Mouse (Mus musculus) kidney, embryonic 16.5 days (tissue): ENCODE results near the gene Dchs2. TPM values are rescaled to one million over a fixed set of nuclear protein-coding genes. Genes with fewer than 3 reads are reported as not detected.

Experiments
- ATAC-seq: fragments of 200-750 bp; cut with Nextera tagmentation; 2 replicates; pipeline ENCODE4 v1.8.0; 2017; ENCODE audit warnings: moderate TSS enrichment; ENCODE audit not compliant: low FRiP score, low TSS enrichment
- H3K27ac ChIP-seq: fragments of 300-500 bp; sonication (generic); 2 replicates; pipeline ENCODE4 v1.5.1; 2014; ENCODE audit warnings: low read length
- H3K27me3 ChIP-seq: fragments of 300-500 bp; sonication (generic); 2 replicates; pipeline ENCODE4 v1.6.1; 2014; ENCODE audit warnings: low read length, control low read depth, mixed read lengths; ENCODE audit not compliant: insufficient read depth
- H3K36me3 ChIP-seq: fragments of 300-500 bp; sonication (generic); 2 replicates; pipeline ENCODE4 v1.6.1; 2014; ENCODE audit warnings: low read length, control low read depth, mixed read lengths; ENCODE audit not compliant: insufficient read depth
- H3K4me1 ChIP-seq: fragments of 300-500 bp; sonication (generic); 2 replicates; pipeline ENCODE4 v1.6.1; 2014; ENCODE audit warnings: low read length, control low read depth, mixed read lengths; ENCODE audit not compliant: insufficient read depth
- H3K4me2 ChIP-seq: fragments of 300-500 bp; sonication (generic); replicated peaks from 2 replicates; pipeline ENCODE4 v1.6.1; 2014; ENCODE audit warnings: low read depth, low read length
- H3K4me3 ChIP-seq: fragments of 300-500 bp; sonication (generic); 2 replicates; pipeline ENCODE4 v1.5.1; 2014; ENCODE audit warnings: mild to moderate bottlenecking, low read length
- H3K9ac ChIP-seq: fragments of 300-500 bp; sonication (generic); replicated peaks from 2 replicates; pipeline ENCODE4 v1.6.1; 2014; ENCODE audit warnings: low read length
- H3K9me3 ChIP-seq: fragments of 300-500 bp; sonication (generic); 2 replicates; pipeline ENCODE4 v1.6.1; 2016; ENCODE audit warnings: low read length, control low read depth
- WGBS: fragments of 180-500 bp; shearing (Covaris S2); extraction: QIAGEN DNeasy Blood & Tissue Kit; methylation state at CpG from one replicate; pipeline ENCODE4 v1.1.7; 2014; 5-methylcytosine and 5-hydroxymethylcytosine counted together
- polyA plus RNA-seq: library from polyadenylated mRNA; unstranded; fragments of >200 nt; fragmentation: Nextera tagmentation; extraction: Ambion mirVana; gene quantifications from 2 replicates; pipeline ENCODE4 v1.2.1, GENCODE M21; 2015

Gene Dchs2
- polyA plus RNA-seq, 1 experiment from 2014 or later: 0.10 TPM

DNA sequence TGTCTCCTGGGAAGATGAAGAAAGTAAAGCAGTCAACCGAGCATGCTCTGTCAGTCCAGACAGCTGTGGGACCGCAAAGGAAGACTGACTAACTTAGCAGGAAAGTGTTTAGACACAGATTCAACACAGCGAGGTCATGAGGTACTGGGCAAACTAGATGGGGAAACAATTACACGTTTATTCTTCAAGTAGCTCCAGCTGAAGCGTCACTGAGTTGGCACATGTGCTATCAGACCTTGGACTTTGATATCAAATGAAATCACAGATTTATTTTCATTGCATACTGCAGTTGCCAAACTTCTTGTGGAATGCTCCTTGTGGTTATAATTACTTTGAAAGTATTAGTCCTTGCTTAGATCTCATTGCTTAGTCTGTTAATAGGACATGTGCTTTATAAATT is 67.2 kb downstream of the Dchs2 start:
- Histone ChIP-seq H3K9me3 (no peaks in the 10 kb centered on the region), H3K27me3 (no peaks in the 10 kb centered on the region)

DNA sequence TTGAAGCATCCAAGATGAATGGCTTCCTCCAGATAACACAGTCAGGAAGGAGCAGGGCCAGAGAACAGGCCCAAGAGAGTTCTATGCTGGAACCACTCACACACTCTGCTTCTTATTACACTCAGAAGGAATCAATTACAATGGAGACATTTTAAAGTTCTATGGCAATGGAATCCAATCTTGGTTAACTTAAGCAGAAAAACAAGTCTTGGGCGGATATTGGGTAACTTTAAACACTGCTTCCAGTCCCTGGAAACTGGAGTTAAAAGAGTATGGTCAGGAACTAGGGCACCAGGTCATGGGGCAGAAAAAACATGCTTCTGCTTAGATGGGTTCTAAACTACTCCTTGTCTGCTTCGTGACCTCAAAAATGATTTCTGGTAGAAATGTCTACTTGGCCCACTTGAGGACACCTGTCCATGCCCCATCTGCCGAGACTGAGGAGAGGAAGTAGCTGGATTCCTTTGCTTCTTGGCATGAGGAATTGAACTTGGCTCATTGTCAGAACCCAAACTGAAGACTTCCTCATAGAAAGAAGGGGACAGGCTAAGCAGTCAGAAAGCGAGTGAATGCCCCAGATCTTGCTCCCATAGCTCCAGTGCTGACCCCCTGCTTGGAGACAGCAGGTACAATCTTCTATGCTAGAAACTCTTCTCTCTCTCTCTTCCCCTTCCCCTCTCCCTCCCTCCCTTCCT is 73.7 kb downstream of the Dchs2 start:
- no peaks in the 10 kb centered on the region for H3K36me3 ChIP-seq
- ATAC-seq: no peak
- 0 out of 2 replicates have a peak, but pooled peaks cover 3% of the 10 kb centered on the region for H3K4me1 ChIP-seq
- H3K27ac ChIP-seq: no peak overlapping the region
- H3K4me2 ChIP-seq: no peak overlapping the region
- no peaks in the 10 kb centered on the region; the same call in 1 of the 2 replicates for H3K27me3 ChIP-seq
- no peak overlapping the region for H3K9ac ChIP-seq
- WGBS: 57% methylated on average over 4 of the region's 4 CpGs
- 0 out of 2 replicates have a peak, but pooled peaks cover 7% of the 10 kb centered on the region for H3K9me3 ChIP-seq
- no peak overlapping the region for H3K4me3 ChIP-seq

More for the DNA sequence above, 67.2 kb downstream of the Dchs2 start:
- Histone ChIP-seq H3K36me3 (no peaks in the 10 kb centered on the region), H3K4me2 (no peak overlapping the region), H3K27ac (no peak overlapping the region), H3K4me1 (no peaks in the 10 kb centered on the region), H3K4me3 (no peak overlapping the region), H3K9ac (no peak overlapping the region)
- WGBS: 69% methylated on average over 5 of the region's 5 CpGs
- no peak for ATAC-seq

DNA sequence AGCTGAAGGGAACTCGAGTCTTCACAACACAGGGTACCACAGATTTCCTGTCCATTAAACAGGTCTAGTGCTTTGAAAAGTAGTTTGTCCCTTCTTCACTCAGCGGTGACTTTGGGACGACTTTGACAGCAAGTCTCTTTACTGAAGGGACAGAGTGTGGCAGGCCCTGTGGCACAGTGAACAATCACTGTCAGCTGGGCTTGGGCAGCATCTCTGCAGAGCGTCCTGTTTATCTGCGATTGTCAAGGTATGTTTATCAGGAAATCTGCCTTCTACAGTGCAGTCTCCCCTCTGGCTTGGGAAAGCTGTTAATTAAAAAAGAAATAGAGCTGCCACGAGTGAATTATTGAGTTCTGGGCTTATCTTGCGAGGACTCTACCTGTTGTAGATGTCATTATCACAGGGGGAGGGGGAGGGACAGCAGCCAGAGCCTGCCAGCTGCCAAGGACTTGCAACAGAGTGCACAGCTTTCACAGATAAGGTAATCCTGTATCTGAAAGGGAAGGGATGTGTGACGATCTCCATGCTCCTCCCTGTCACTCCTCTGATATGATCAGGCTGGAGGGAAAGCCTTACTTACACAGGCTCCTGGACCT is 77.4 kb downstream of the Dchs2 start:
- Histone ChIP-seq H3K27ac (no peak overlapping the region), H3K9ac (no peak overlapping the region), H3K9me3 (0 out of 2 replicates have a peak, but pooled peaks cover 7% of the 10 kb centered on the region), H3K27me3 (no peaks in the 10 kb centered on the region; the same call in 1 of the 2 replicates), H3K4me1 (0 out of 2 replicates have a peak, but pooled peaks cover 3% of the 10 kb centered on the region), H3K4me2 (no peak overlapping the region), H3K36me3 (no peaks in the 10 kb centered on the region), H3K4me3 (no peak overlapping the region)
- ATAC-seq: no peak
- WGBS: 43% methylated on average over 8 of the region's 8 CpGs

DNA sequence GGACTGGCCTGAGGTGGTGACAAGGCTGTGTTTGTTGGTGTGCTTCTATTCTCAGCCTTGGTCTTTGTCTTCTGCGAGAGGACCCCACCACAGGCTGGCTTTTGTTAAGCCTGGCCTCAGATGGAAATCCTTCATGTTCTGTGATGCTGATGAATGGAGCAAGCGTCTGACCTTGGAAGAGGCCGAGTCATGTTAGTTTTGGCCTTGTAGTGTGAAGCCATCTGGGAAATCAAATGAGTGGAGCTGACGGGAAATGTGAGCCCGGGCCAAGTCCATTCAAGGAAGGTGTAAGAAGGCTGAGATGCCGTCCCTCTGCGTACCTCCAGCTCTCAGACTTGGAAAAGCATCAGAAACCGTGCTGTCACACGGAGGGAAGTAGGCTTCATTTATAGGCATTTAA is 81.9 kb downstream of the Dchs2 start:
- no peaks in the 10 kb centered on the region; the same call in 1 of the 2 replicates for H3K27me3 ChIP-seq

DNA sequence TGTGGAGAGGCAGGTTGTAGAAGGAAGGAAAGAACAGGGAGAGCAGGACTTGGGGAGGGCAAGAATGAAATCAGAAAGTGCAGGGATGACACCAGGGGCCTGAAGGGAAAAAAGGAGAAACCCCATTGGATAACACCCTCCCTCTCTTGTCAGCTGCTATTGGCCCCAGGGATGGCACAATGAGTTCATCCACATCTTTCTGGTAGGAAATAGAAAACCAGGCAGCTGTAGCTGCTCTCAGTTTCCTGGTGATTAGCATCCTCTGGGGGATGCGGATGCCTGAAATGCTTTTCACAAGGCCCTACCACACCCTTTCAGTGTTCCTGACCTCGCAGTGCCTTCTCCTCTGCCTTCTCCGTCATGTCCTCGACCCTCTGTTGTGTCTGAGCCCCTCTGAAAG is 82.5 kb downstream of the Dchs2 start:
- peaks cover 5% of the 10 kb centered on the region; the same call in 1 of the 2 replicates for H3K4me1 ChIP-seq
- no peak for ATAC-seq
- no peak overlapping the region for H3K27ac ChIP-seq
- no peak overlapping the region for H3K9ac ChIP-seq
- no peaks in the 10 kb centered on the region for H3K9me3 ChIP-seq
- no peak overlapping the region for H3K4me2 ChIP-seq
- no peak overlapping the region for H3K4me3 ChIP-seq
- no peaks in the 10 kb centered on the region for H3K36me3 ChIP-seq
- no peaks in the 10 kb centered on the region for H3K27me3 ChIP-seq
- WGBS: 52% methylated on average over 4 of the region's 4 CpGs

More for the DNA sequence above, 81.9 kb downstream of the Dchs2 start:
- Histone ChIP-seq H3K4me2 (no peak overlapping the region), H3K36me3 (no peaks in the 10 kb centered on the region), H3K9me3 (no peaks in the 10 kb centered on the region), H3K4me3 (no peak overlapping the region), H3K4me1 (peaks cover 5% of the 10 kb centered on the region; the same call in 1 of the 2 replicates), H3K9ac (no peak overlapping the region), H3K27ac (no peak overlapping the region)
- WGBS: 49% methylated on average over 9 of the region's 9 CpGs
- ATAC-seq: 0 out of 2 replicates have a peak, but pooled peaks have one; percentile 12

DNA sequence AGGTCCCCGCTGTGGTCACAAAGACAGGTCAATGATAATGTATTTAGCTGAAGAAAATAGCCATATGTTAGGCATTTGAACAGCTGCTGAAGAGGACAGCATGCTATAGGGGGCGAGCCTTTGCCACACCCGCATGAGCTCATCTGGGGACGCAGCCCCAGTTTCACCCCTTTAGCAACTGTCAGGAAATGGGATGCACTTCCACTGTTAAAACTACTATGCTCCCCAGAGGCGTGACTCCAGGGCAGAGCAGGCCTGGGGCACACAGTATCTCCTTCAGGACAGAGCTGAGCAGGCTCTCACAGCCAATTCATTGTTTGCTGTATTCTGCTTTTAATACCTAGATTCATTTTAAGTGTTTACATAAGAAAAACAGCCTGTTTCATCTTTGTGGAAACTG is 84.2 kb downstream of the Dchs2 start:
- Histone ChIP-seq H3K4me1 (peaks cover 5% of the 10 kb centered on the region; the same call in 1 of the 2 replicates), H3K36me3 (no peaks in the 10 kb centered on the region), H3K9me3 (no peaks in the 10 kb centered on the region), H3K4me3 (no peak overlapping the region), H3K27ac (no peak overlapping the region), H3K27me3 (peaks cover 3% of the 10 kb centered on the region; the same call in 1 of the 2 replicates), H3K4me2 (no peak overlapping the region), H3K9ac (no peak overlapping the region)
- 38% methylated on average over 5 of the region's 5 CpGs for WGBS
- ATAC-seq: peak; percentile 46; the same call in 1 of the 2 replicates

DNA sequence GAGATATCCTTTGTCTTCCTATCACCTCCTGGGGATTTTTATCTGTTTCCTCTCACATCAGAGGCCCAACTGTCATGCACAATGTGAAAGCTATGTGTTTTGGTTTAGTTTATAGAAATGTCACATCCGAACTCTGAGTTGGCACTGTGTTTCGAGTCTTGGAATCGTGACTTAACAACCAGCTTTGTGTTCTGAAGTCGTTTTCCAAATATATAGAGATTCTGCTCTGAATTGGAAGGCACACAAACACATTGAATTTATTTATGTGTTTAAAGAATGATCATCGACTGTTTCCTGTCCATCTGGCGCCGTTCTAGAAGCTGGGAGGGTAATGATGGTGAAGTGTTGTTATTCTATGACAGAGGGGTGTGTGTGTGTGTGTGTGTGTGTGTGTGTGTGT is 84.8 kb downstream of the Dchs2 start:
- H3K27ac ChIP-seq: peak overlapping the region; percentile 27; the same call in 1 of the 2 replicates
- no peaks in the 10 kb centered on the region for H3K9me3 ChIP-seq
- no peaks in the 10 kb centered on the region for H3K36me3 ChIP-seq
- ATAC-seq: no peak
- peaks cover 3% of the 10 kb centered on the region; the same call in 1 of the 2 replicates for H3K27me3 ChIP-seq
- no peak overlapping the region for H3K4me2 ChIP-seq
- H3K4me1 ChIP-seq: peaks cover 5% of the 10 kb centered on the region; the same call in 1 of the 2 replicates
- H3K9ac ChIP-seq: no peak overlapping the region
- no peak overlapping the region for H3K4me3 ChIP-seq
- WGBS: 26% methylated on average over 7 of the region's 7 CpGs

DNA sequence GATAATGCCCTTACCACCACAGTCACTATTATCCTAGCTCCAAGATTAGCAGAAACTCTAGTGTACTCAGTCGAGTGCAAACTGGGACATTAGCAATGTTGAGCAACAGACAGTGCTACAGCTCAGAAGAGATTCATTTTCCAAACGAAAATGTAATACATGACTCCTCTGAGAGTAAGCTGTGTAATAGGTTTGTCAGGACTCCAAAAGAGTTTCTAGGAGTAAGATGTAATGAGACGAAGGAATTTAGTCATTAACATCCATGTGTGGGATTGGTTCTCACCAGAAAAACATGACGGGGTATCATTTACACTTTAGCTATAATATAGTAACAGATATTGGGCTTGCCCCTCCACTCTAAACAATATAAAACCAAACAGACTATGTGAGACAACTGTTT is 90.3 kb downstream of the Dchs2 start:
- Histone ChIP-seq H3K4me3 (no peak overlapping the region), H3K4me2 (no peak overlapping the region), H3K4me1 (no peaks in the 10 kb centered on the region), H3K27ac (no peak overlapping the region), H3K27me3 (peaks cover 3% of the 10 kb centered on the region; the same call in 1 of the 2 replicates), H3K36me3 (no peaks in the 10 kb centered on the region), H3K9ac (no peak overlapping the region), H3K9me3 (no peaks in the 10 kb centered on the region)
- ATAC-seq: no peak
- 79% methylated on average over 4 of the region's 4 CpGs for WGBS

DNA sequence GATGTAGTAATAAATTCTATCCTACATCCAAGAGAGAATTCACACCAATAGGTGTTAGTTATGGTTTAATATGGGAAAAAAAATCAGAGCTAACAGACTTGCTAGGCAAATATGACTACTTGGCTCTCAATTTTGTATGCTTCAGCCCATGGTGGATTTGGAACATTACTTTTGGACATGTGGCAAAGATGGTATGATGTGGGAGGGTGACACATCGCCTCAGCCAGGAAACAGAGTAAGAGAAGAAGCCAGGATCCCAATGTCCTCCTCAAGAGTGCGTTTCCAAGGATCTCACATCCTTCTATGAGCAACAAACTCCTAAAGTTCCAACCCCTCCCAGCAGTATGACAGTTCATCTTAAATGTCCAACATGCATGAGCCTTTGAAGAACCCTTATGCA is 92.4 kb downstream of the Dchs2 start:
- no peaks in the 10 kb centered on the region for H3K4me1 ChIP-seq
- no peak overlapping the region for H3K4me2 ChIP-seq
- WGBS: 89% methylated on average over 2 of the region's 2 CpGs
- no peak overlapping the region for H3K4me3 ChIP-seq
- peaks cover 3% of the 10 kb centered on the region; the same call in 1 of the 2 replicates for H3K27me3 ChIP-seq
- H3K9me3 ChIP-seq: no peaks in the 10 kb centered on the region
- no peak overlapping the region for H3K9ac ChIP-seq
- H3K36me3 ChIP-seq: no peaks in the 10 kb centered on the region
- no peak overlapping the region for H3K27ac ChIP-seq
- ATAC-seq: no peak

DNA sequence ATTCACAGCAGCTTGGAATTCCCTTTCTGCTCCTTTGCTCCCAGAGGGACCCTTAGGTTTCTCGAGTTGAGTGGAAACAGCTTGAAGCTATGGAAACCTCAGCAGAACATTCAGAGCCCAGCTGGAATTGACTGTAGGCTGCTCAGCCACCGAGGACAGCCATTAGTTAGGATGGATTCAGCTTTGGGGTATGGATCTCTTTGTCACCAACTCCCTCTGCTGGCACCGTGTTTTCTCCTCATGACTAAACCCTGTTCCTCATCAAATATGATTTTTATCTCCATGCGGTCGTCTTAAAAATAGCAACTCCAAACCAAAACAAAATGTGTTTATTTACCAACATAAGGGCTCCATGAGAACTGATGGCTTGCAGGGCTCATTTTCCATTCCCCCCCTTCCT is 94.4 kb downstream of the Dchs2 start:
- Histone ChIP-seq H3K9me3 (no peaks in the 10 kb centered on the region), H3K27ac (no peak overlapping the region), H3K9ac (no peak overlapping the region), H3K27me3 (no peaks in the 10 kb centered on the region), H3K4me2 (no peak overlapping the region), H3K4me3 (no peak overlapping the region), H3K36me3 (no peaks in the 10 kb centered on the region), H3K4me1 (no peaks in the 10 kb centered on the region)
- peak; percentile 39; the same call in 1 of the 2 replicates for ATAC-seq
- 56% methylated on average over 5 of the region's 5 CpGs for WGBS
